Mouse (Mus musculus) cerebellum, postnatal 14 days (tissue): ENCODE data around the gene Hist3h2a.
A peak's percentile ranks its signal among the peaks of the same experiment; 100 is the strongest.

Experiments used
- DNase-seq, 2 experiments: peaks; one replicate each; pipeline ENCODE4 v3.0.0; 2021; ENCODE audit warnings: mixed read lengths in 2 of 2

Hist3h2a gene

DNA sequence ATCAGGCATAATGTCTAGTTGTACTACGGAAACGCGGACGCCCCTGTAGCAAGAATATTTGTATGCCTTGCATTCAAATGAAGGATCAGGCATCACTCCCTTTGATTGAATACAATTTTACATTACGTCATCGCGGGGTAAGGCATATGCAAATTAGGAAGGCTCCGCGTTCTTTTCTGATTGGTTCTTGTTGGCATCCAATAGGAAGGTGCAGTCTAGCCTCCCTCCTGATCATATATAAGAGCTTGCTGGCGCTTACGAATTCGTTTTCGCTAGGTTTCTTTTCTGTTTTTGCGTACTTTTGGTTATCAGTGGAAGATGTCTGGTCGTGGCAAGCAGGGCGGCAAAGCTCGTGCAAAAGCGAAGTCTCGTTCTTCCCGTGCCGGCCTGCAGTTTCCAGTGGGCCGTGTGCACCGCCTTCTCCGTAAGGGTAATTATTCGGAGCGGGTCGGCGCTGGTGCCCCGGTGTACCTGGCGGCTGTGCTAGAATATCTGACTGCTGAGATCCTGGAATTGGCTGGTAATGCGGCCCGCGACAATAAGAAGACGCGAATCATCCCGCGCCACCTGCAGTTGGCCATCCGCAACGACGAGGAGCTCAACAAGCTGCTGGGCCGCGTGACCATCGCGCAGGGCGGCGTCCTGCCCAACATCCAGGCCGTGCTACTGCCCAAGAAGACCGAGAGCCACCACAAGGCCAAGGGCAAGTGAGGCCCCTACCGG lies at the start of gene Hist3h2a, which contains the start of gene Trim17:
Gene Hist3h2a, plus strand, starts transcription at position 266 of the 723 bp plus-strand sequence.
Gene Trim17, plus strand, starts transcription at position 266 of the 723 bp plus-strand sequence.
- peak; percentile 91 to 96 for DNase-seq

DNA sequence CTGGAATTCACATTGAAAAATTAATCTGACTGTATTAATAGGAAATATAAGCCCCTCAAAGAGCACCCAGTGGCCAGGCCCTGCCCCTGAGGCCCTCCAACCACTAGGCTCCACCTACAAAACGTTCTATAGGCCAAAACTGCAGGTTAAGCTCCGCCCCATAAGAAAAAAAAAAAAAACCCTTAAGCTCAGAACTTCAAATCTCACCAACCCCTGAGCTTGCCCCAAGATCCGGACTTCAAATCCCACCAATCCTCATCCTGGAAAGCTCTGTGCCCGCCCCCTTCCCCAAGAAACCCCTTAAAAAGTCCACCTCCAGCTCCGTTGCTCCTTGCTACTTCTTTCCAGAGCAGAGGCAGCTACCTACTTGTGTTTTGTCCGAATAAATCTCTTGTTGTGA lies 49.6 kb upstream of the Hist3h2a start:
- DNase-seq: peak; percentile 23 to 27

DNA sequence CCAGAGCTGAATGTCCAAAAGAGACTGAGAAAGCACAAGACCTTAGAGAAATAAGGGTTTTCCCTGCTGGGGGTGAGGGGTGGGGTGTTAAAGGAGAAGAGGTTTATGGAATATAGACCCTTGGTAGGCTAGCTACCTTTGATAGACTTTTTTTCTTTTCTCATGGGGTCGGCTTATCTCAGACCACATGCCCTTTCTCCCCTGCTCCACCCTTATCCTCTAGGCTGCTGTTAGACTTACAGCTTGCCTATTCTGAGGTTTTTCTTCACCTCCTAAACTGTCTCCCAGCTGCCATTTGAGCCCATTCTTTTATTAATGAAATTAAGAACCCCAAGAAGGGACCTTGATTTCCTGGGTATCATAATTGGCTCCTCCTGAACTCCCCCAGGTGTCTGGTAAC lies 40.7 kb upstream of the Hist3h2a start:
- no peak for DNase-seq

DNA sequence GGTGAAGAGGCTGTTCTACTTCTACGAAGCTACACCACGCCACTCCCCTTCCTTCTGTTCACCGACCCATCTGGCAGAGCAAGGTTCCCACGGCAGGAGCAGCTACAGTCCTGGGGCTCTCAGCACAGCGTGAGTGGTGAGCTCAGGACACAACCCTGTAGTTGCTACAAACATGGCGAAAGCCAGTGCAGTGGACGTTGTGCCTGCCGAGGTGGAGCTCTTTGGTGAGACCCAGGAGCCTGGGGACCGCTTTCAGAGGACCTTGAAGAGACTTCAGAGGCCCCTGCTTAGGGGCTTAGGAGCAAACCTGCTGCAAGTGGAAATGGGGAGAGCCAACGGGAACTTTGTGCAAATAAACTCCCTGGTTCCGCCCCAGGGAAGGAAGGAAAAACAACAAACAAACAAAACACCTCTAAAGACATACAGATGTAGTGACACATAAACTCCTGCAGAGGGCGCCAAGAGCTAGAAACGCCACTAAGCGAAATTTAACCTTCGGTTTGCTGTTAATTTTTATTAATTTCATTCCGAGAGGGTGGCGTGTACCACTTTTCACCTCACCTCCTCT lies 39.9 kb upstream of the Hist3h2a start:
- DNase-seq: peak; percentile 63 to 68

DNA sequence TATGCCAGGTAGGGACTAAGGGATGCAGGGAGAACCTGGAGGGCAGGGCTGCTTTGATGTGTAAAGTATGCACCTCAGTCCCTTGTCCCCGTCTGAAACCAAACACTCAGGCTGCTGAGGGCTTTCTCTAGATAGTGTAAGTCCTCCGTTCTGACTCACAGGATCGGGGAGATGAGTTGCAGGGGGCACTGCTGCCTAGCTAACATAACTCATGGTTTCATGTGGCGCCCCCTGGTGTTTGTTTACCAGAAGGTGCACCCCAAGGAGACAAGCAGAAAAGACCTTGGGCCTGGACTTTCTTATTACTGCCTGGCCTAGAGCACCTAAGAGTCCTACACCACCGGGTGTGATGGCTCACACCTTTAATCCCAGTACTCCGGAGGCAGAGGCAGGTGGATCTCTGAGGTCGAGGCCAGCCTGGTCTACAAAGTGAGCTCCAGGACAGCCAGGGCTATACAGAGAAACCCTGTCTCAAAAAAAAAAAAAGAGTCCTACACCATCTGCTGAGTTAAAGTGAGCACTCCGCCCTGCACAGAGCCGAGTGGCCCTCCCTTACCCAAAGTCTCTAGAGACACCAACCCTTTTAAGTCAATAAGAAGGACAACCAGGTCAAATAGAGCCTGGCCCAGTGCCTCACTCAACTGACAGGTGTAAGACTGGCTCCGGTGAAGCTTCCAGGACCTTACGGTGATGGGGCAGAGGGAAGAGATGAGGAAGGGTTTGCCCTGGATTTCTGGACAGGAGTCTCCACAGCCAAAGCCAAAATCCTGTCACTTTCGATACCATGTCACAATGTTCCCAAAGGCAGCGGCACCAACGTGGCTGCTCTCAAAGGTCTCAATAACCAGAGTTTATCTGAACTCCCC lies 37.4 kb upstream of the Hist3h2a start:
- peak; percentile 46 to 73 for DNase-seq

DNA sequence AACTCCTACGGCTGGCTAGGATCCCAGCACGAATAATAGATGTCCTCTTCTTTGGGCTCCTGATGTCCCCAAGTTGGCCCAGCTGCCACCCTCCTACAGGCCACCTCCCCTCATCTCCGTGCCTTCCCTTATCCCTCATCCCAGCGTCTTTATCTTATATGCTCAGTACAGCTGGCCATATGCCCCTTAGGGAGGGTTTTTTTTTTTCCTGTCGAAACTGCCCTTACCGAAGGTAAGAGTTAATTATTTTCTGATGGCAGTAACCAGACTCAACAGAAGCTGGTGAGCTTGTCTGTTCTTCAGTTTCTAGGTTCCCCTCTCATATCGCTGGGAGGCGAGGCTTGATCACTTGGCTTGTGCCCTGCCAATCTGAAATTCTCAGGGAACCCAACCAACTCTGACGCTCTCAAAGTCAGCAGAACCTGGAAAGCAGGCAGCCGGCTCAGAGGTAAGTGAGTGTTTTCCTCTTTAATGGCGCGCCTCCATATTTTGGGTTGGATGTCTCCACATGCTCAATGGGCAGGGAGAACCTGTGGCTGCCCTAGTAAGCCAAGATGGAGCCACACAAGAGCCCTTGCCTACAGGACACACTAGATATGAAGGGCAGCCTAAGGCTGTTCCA lies 36.6 kb upstream of the Hist3h2a start, which contains the start of gene Btnl10:
Gene Btnl10, plus strand, starts transcription at position 164 of the 622 bp plus-strand sequence.
- no peak for DNase-seq

DNA sequence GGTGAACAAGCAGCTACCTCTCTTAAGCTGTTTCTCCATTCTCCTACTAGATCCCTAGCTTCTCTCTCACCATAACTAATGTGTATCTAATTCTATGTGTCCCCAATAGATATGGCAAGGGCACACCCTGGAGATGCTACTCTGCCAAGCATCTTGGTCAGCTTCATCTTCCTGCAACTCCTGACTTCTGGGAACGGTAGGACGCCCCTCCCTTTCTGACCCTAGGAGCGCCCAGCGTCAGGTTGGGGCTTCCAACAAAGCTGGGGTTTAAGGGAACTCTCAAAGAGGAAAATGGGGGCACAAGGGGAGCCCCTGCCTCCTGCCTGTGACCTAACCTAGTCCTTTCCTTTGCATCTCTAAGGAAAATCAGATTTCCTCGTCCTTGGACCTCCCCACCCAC lies 35.7 kb upstream of the Hist3h2a start:
- no peak for DNase-seq

DNA sequence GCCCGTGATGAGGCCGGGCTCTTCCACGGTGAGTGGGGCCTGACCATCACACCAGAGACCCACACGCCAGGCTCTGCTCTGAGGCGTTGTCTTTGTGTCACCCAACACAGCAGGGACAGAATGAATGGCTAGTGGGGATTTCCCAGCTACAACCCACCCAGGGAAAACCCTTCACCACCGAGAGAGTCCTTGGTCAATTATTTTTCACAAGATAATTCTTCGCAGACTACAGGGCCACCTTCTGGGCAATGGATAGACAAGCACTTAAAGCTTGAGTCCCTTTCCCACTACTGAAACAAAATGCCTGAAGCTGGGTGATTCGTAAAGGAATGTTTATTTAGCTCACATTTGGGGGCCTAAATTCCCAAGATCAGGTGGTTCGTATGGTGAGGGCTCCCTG lies 32.1 kb upstream of the Hist3h2a start:
- DNase-seq: no peak

DNA sequence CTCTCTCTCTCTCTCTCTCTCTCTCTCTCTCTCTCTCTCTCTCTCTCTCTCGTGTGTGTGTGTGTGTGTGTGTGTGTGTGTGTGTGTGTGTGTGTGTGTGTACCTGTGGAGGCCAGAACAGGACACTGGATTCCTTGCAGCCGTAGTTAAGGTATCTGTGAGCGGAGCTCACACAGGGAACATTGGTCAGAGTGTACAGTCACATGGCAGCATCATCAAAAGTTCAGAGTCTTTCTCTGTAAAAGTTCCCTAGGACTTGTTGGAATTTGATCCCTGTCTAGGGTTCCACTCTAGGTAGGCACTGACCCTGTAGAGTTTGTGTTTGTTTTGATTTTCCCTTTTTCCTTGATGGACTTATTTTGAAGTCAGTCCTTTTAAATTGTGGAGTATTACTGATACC lies 27.8 kb upstream of the Hist3h2a start:
- no peak for DNase-seq

DNA sequence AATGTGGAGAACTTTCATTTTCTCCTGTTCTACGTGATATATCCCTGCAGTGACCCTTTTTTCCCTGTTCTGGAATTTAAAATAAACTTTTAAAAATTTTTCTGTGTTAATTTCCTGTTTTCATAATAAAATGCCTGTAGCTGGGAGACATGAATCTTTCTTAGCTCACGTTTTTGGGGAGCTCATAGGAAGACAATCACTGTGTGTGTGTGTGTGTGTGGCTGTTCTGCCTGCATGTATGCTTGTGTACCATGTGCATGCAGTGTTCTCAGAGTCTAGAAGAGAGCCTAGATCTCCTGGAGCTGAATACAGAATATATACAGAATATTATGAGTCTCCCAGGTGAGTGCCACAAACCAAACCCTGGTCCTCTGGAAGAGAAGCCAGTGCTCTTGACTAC lies 27.4 kb upstream of the Hist3h2a start:
- no peak for DNase-seq

DNA sequence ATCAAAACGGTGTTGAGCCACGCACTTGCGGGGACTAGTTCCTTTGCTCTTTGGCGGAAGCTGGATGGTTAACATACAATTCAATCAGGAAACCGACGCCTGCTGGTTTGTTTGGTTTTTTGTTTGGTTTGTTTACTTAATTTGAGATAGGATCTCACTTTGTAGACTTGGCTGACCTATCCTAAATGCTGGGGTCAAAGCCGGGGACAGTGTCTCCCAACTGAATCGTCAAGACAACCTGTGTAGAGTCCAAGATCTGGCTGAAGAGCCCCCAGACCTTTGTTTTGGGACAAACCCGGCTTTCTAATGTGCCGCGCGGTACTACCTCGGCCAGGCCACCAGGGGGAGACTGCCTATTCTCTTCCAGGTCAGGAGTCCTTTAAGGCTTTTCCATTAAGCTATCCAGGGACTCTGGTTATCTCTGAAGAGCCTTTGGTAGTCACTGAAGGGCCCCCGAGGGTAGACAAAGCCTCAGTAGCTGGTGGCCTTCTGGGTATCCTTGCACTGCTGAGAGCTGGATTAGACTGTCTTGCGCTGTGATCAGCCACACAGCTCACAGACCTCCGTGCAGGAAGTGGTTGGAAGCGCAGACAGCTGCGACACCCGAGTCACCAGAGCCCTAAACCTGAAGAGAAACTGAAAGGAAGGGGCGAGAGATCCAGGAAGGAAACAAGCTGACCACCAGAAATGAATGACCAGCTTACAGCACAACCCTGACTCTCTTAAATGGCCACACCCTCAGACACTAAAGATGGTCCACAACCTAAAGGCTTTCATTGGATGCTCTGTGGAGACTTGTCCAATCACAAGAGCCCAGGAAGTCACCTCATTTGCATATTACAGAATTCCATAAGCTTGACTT lies 26.5 kb upstream of the Hist3h2a start:
- peak; percentile 71 to 82 for DNase-seq

DNA sequence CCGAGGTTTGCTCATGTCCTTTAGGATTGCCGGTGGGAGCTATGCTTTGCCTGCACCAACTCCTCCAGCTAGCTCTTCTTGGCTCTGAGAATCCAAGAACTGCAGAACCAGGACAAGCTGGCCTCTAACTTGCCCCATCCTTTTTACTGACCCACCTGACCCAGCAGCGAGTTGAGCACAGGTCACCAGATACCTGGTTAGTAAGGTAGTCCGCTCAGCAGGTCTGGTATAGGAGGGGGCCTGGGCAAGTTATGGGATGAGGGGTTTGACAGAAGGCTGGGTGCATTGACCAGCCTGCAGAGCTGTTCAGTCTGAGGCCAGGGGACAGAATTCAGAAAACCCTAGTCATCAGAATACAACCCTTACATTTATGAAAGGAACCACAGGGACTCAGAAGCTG lies 25.4 kb upstream of the Hist3h2a start:
- no peak for DNase-seq

DNA sequence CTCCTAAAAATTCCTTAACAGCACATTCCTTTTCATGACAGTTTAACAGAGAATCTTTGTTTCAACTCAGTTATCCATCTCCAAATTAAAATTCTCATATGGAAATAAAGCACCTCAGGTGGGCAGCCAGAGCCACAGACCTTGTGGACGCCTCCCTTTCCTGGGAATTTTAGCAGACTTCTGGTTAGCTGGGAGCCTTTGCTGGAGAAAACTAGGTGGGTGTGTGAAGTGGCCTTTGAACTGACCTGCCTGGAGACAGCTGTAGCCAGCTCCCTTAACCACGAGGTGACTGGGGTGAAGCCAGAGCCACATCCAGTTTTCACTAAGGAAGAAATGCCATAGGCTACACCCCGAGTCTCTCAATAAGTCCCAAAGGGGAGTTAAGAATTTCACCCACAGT lies 24.8 kb upstream of the Hist3h2a start:
- DNase-seq: no peak

DNA sequence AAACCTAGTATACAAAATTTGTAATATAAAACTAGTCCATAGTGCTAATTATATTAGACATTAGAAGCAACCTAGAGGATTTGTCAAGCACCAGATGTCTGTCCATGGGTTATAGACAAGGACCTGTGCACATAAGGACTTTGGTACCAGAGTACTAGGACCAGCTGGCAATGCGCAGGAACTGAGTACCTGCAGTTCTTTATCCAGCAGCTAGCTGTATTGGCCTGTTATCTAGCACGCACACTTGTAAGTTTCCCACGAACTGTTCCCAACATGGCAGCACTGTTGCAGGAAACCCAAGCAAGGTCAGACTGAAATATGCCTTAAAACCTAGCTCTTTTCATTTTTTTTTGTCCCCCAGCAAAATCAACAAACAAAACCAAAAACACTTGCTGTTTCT lies 24.2 kb upstream of the Hist3h2a start:
- DNase-seq: no peak

DNA sequence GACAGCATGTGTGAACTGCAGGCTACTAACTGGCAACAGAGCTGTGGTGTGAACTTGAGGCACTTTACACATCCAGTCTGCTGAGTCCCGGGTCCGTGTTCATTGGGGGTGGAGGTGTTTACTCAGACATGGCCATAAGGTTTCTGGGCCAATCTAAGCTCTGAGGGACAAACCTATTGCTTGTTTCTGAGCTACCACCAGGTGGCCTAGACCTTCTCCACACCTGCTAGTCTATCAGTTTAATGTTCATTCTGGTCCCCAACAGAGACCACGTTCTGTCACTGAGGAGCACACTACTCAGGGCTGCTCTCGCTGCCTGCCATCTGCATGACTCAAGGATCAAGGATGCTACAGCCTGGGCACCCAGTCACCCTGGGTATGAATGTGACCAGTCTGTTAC lies 22.9 kb upstream of the Hist3h2a start:
- no peak for DNase-seq

DNA sequence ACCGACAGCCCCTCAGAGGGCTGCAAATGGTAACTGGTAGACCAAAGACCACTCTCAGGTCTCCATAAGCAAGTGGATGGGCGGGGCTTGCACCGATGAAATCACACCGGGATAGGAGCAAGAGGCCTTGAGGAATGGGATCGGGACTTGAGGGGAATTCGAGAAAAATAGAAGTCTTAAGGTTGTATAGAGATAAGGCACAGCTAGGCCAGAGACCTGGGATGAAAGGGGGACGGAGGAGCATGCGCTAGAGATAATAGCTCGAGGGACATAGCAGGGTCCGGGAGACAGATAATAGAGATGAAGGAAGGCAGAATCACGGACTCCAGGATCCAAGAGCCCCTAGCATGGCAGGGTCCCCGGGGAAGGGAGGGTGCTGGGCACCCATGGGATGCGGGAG lies 16.6 kb upstream of the Hist3h2a start:
- peak; percentile 45 to 50 for DNase-seq

DNA sequence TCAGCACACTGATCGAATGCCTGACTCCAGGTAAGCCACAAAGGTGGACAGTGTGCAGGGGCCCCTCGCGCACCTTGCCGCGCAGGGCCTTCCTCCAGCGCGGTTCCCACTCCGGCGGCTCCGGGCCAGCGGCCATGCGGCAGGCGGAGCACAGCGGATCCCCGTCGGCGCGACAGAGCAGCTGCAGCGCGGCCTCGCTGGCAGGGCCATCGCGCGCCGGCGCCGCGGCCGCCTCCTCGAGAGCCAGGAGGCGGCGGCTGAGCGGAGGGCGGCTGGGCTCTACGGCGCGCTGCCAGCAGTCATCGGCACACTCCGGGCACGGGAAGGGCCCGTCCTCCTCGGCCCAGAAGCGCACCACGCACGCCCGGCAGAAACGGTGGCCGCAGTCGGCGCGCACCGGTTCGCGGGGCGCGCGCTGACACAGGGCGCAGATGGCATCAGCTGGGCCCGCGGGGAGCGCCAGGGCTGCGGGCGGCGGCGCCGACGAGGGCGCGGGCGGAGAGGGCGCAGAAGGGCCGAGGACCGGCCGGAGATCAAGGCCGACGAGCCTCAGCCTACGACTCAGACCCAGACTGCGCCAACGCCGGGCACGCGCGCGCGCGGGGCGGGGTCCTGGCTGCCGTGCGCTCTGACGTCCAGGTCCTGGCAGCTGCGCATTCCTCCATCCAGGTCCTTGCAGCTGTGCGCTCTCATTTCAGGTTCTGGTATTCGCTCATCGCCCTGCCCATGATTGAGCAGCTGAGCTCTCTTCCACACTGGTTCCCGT lies 16.0 kb upstream of the Hist3h2a start, which contains the start of gene Rnf187:
Gene Rnf187, minus strand, starts transcription at position 595 of the 766 bp plus-strand sequence.
- peak; percentile 94 to 96 for DNase-seq

DNA sequence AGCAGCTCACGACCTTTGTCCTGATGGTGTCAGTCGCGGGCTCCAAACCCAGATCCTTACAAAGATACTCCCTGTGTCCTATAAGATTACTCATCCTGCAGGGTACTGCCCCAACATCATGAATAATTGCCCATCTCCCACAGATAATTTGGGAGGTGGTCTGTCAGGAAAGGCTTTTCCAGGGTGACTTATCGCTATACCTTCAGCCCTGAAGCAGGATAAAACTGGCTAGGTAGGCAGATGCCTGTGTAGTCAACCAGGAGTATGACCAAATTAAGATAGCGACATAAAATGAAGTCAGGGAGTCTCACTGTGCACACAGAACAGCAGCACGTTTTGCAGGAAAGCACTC lies 15.4 kb upstream of the Hist3h2a start:
- DNase-seq: no peak

DNA sequence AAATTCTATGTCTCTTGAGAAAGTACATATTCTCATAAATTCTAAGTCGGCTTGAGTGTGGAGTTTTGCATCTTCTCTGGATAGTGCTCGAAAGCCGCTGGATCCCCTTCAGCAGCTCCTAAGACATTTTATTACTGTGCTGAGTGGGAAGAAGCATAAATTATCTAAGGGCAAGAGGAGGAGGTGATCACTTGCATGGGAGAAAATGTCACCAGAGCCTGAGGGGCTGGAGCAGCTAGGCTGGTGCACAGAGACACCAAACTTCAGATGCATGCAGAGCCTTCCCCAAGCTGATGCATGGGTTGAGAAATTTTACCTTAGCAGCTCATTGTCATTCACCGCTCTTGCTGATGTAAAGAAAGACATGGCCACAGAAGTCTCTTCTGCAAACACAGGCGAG lies 10.3 kb upstream of the Hist3h2a start:
- DNase-seq: no peak

DNA sequence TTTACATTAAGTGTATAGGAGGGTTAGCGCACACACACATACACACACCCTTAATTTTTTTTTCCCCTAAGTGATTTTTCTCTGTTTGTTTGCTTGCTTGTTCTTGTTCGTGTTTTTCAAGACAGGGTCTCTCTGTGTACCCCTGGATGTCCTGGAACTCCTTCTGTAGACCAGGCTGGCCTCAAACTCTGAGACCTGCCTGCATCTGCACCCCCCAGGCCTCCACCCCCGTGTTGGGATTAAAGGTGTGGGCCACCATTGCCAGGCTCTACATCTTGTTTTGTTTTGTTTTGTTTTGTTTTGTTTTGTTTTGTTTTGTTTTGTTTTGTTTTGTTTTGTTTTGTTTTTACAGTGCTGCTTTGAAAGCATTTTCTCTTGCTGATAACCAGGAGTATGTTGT lies 7.2 kb upstream of the Hist3h2a start:
- DNase-seq: peak in 1 of 2 experiments; percentile 38

DNA sequence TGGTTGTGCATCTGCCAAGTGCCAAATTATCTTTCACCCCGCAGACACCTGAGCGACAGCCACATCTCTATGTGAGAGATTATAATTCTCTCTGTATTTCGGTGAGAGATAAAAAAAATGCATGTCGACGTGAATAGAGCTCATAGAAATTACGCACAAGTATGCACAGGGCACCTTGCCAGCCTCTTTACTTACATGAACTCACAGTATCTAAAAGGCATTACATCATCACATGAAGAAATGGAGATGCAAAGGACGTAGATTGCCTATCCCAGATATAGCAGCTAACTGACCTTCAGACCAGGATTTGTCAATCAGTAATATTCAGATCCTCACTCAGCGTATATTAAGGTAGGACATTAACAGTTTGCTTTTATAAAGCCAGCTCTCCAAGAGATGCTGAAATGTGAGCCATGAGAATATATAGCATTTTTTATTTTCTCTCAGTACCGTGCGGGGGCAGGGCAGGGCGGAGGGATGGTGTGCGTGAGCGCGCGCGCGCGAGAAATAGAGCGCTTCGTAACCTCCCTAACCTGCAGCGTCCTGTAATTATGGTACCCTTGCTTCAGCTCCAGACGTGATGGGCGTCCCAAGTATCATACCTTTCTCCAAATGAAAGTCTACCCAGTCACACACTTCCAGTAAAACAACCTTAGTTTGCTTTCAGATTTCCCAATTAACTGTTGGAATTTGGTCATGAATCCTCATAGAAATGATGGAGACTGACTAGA lies 6.5 kb upstream of the Hist3h2a start:
- DNase-seq: peak; percentile 81 to 84
